Mouse (Mus musculus) heart, adult 8-10 months (tissue): ENCODE data around the gene Ugt1a8. TPM values are rescaled to one million over a fixed set of nuclear protein-coding genes. Genes with fewer than 3 reads are reported as not detected.
"Not testable (repeated sequence)": the region's sequence is repeated elsewhere in the genome, so short reads cannot be mapped to it uniquely, and the experiment has no call there.

Experiments
- DNase-seq: peaks from one replicate; pipeline ENCODE4 v3.0.0; 2022; ENCODE audit warnings: low spot score
- total RNA-seq, 4 experiments: library from RNA; stranded (reverse); gene quantifications; 2 replicates each; pipeline ENCODE4 v1.2.4; 2022

Gene Ugt1a8
- not detected for total RNA-seq

DNA sequence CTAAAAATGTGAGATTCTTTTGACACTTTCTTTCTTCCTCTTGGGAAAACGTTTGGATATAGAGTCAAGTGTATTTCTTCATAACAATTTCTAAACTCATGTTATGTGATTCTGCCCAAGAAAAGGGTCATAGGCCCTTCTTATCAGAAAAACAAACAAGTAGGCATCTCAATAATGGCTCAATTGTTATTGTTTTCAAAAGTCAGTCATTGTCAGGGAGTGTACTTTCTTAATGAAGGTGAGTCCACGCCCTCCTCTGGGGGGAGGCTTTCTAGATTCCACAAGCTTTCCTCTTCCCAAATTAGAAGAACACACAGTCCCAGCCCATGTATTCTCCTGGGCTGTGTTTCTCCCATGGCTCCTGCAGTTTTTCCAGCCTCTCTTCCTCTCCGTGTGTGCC is at the start of gene Ugt1a8:
Ugt1a8 (plus strand) TSS at position 301 of the 400 bp plus-strand sequence.
- no peak for DNase-seq

DNA sequence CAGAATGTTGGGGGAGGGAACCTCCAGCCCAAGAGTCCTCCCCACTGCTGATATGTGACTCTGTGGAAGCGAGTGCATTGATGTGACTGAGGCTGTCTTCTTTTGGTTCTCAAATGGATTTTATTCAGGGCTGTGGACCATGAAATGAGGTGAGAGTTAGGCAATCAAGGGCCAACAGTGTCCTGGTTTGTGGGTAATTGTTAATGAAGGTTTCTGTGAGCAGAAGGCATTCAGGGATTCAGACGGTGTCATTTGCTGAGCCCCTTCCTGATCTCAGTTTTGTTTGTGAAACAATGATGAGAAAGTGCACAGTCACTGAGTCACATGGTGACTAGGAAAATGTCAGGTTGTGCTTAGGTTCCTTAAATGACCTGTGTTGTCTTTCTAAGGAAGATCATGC is 44.6 kb upstream of the Ugt1a8 start:
- not testable (repeated sequence) for DNase-seq

DNA sequence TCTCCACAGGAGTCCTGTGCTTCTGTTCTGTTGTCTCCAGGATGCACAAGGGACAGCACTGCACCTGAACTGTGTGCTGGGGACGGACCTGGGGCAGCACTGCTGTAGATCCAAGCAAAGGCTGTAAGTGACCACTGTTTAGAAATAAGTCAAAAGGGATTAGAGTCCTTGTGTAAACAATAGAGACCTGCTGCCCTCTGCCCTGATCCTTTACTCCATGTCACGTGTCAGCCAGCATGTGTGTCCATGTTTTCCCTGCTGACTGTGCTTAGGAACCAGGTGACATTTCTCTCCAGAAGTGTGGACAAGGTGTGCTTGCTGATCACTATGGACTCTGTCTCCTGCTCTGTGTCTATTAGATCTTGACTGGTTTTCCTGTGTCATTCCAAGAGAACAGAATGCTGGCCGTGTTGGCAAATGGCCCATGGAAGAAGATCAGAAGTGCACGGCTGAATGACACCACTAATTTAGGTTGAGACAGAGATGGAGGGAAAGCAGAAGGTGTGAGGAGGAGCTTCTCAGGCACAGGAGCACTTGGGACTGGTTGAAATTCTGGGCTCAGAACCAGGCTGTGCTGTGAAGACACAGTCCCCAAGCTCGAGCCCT is 42.7 kb upstream of the Ugt1a8 start:
- not testable (repeated sequence) for DNase-seq

DNA sequence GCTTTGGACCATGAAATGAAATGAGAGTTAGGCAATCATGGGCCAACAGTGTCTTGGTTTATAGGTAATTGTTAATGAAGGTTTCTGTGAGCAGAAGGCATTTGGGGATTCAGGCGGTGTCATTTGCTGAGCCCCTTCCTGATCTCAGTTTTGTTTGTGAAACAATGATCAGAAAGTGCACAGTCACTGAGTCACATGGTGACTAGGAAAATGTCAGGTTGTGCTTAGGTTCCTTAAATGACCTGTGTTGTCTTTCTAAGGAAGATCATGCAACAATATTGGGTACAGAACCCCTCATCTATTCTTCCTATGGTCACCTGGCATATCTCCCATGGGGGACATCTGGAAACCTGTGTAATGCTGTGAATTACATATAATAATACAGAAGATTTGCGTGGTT is 40.2 kb upstream of the Ugt1a8 start:
- DNase-seq, result not testable (repeated sequence)

DNA sequence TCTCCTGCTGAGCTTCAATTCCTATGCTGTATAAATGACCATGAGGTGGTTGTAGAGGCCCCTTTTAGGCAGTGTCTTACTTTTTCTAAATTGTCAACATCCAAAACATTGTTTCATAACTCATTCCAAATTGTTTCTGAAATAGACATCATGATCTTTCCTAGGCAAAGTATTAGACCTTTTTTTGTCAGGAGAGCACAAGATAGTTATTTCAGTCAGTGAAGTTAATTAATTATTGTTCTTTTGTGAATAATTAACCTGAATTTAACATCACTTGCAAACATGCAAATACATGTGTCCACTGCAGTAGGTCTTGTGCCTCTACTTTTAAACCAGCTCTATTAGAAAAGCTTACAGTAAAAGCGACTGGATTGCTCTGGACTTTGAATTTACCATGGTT is 32.5 kb upstream of the Ugt1a8 start, which contains the start of gene Ugt1a10:
Ugt1a10 (plus strand) TSS at position 301 of the 400 bp plus-strand sequence.
- DNase-seq, result no peak

DNA sequence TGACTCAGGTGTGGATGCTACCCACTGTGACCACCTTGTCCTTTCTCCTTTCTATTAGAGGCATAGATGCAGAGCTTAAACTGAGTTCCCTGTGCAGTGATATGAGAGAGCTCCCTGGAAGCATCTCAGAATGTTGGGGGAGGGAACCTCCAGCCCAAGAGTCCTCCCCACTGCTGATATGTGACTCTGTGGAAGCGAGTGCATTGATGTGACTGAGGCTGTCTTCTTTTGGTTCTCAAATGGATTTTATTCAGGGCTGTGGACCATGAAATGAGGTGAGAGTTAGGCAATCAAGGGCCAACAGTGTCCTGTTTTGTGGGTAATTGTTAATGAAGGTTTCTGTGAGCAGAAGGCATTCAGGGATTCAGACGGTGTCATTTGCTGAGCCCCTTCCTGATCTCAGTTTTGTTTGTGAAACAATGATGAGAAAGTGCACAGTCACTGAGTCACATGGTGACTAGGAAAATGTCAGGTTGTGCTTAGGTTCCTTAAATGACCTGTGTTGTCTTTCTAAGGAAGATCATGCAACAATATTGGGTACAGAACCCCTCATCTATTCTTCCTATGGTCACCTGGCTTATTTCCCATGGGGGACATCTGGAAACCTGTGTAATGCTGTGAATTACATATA is 21.0 kb upstream of the Ugt1a8 start:
- DNase-seq, result not testable (repeated sequence)

DNA sequence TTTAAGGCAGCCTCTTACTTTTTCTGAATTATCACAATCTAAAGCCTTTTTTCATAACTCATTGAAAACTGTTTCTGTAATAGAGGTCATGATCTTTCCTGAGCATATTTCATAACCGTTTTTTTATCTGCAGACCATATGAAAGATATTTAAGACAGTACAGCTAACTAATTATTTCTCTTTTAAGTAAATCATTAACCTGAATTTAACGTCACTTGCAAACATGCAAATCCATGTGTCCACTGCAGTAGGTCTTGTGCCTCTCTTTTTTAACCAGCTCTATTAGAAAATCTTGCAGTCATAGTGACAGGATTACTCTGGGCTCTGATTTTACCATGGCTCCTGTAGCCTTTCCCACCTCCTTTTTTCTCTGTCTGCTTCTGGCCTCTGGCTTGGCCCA is 17.1 kb upstream of the Ugt1a8 start, which contains the start of gene Ugt1a9:
Ugt1a9 (plus strand) TSS at position 306 of the 400 bp plus-strand sequence.
- no peak for DNase-seq

DNA sequence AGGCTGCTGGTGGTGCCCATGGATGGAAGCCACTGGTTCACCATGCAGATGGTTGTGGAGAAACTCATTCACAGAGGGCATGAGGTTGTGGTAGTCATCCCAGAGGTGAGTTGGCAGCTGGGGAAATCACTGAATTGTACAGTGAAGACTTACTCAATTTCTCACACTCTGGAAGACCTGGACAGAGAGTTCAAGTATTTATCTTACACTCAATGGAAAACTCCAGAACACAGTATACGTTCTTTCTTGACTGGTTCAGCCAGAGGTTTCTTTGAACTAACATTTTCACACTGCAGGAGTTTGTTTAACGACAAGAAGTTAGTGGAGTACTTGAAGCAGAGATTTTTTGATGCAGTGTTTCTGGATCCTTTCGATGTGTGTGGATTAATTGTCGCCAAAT is 16.7 kb upstream of the Ugt1a8 start:
- DNase-seq, result no peak

DNA sequence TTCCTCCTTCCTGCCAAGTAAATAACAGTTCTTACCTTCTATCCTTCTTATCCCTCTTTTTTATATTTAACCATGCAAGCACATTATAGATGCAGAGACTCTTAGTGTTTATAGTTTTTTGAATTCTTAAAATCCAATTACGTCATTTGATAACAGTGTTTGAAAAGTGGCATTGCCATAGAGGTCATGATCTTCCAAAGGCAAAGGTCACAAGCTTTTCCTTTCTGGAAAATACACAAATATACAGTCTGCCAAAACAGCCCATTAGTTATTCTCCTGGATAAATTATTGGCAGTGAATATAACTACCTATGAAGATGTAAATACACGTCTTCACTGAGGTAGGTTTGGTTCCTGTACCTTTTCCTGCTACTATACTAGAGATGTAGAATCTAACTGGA is 13.1 kb upstream of the Ugt1a8 start:
- no peak for DNase-seq

DNA sequence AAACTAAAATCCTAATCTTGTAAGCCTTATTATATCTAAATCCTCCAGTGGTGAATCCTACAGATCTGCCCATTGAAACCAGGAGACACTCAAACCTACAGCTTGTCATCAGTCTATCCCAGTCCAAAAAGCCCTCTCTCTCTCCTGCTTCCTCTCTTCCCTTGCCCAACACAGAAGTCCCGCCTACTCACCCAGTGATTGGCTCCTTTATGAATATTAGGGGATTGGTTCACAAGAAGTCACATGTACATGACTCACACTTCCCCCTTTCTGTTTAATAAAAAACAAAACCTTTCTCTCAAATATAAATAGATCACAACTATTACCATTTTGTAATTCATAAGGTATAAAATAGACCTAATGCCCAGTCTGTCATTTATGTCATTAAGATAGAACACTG is 10.5 kb upstream of the Ugt1a8 start:
- no peak for DNase-seq

DNA sequence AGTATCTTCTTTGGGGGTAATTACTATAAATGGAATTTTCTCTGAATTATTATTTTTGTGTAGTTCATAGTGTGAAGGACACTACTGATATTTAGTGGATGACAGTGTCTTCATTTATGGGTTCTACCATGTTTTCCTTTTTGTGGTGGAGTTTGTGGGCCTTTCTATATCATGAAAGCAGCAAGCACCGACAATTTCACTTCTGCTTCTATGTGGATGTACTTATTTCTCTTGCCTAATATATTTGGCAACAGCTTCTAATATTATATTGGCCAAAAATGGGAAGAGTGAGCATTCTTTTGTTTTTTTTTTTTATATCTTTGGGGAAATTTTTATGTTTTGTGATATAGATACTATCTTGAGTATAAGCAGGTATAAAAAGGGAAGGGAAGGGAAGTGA is 5.9 kb upstream of the Ugt1a8 start:
- no peak for DNase-seq

DNA sequence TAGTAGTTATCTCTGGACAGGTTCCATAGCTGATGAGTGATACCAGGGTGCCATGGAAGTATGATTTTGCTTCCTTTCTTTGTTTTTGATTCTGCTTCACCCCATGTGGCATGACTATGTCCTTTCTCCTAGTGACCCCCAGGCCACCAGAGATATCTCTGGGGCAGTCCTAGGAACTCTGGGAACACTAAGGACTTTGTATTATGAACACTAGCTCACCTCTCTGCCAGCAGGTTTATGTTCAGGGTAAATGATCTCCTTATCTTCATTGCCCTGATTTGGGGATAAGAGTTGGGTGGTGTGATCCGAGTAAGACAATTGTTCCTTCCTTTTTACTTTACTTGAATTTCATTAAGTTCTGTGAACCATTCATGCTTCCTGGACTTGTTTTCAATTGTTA is 1.5 kb upstream of the Ugt1a8 start:
- DNase-seq, result no peak

DNA sequence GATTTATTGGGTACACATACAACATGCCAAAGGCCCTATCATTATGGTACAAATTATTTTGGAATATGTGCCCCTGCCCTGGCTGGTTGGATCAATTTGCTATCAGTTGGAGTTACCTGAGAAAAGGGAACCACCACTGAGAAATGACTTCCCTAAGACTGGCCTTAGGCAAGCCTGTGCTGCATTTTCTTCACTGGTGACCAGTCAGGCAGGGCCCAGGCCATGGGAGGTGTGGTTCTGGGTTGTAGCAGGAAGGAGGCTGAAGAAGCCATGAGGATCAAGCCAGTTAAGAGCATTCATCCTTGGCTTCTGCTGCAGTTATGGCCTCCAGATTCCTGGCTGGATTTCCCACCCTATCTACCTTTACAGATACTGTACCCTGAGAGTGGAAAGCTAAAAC is 4.7 kb downstream of the Ugt1a8 start:
- no peak for DNase-seq

DNA sequence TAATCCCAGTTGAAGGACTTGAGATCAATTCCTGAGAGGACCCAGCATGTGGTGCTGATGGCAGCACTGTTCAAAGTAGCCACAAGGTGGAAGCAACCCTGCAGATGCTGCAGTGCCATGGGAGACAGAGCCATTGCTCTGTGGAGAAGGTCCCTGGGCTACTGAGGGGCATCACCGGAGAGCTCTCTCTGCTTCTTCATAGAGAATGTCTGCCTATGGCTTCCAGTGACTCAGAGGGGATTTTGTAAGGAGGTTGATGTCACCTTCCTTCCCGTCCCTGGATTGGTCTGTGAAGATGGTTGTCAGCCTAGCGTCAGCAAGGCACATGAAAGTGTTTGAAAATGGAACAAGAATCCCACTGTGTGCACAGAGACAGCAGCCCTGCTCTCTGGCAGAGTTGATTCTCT is 6.7 kb downstream of the Ugt1a8 start:
- not testable (repeated sequence) for DNase-seq

DNA sequence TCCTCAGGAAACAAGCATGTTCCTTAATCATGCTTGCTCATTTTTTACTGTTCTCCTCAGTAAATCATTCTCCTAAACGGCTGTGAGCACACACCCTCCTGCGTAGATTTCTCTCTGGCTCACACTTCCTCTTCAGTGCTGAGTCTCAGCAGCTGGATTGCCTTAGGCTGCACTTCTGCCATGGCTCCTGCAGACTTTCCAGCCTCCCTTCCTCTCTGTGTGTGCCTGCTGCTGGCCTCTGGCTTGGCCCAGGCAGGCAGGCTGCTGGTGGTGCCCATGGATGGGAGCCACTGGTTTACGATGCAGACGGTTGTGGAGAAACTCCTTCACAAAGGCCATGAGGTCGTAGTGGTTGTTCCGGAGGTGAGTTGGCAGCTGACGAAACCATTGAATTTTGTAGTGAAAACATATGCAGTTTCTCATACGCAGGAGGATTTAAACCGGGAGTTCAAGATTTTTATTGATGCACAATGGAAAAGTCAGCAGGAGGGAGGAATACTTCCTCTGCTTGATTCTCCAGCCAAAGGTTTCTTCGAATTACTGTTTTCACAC is 7.4 kb downstream of the Ugt1a8 start, which contains the start of gene Ugt1a7c:
Ugt1a7c (plus strand) TSS at position 122 of the 552 bp plus-strand sequence.
- DNase-seq, result peak; percentile 41

DNA sequence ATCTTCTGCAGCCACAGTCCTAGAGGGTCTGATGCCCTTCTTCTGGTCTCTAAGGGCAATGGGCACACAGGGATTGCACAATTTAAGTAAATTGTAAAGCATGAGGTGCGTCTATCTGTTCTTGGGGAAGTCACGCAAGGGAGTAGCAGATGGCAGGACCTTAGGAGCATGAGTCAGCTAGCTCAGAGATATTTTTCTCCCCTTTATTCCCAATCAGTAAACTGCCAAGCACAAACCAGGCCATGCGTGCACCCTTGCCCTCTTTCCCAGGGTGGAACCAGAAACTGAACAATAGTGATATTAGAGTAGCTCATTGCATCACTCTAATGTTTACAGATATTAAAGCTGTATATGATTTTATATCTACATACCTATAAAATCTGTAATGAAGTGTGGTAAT is 10.9 kb downstream of the Ugt1a8 start:
- DNase-seq, result not testable (repeated sequence)

DNA sequence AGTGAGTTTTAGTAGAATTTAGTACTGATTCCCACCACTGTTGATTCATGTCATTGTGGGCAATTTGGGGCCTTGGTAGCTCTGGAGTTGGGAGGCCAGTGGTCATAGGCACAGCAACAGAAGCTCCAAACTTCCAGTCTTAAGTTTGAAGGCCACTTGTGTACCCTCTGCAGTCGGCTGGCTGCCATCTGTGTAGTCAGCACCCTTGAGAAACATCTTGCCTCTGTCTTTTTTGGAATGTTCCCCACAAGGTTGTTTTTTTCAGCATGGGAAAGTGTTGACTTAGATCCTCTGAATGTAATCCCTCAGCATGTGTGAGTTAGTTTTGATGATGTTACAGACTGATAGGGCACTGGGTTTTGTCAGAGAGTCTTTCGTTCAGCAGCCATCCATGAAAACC is 12.1 kb downstream of the Ugt1a8 start:
- DNase-seq, result not testable (repeated sequence)

DNA sequence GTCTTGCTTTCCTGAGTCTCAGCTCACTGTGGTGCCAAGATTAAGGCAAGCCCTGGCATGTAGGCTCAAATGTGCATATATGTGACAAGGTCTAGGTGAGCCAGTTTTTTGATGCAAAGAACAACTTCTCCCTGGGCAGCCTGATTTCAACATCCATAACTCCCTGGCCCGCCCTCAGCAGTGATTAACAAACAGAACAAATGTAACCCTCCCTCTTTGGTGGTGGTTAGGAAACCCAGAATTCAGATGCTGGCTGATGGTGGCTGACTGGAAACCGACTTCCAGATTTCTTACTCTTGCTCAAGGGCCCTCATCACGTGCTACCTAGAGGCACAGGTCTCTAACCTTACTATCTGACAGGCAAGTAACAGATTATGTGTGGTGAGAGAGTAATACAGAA is 15.4 kb downstream of the Ugt1a8 start, which contains the start of gene Ugt1a6b:
Ugt1a6b (plus strand) TSS at position 234 of the 400 bp plus-strand sequence.
- DNase-seq, result not testable (repeated sequence)

DNA sequence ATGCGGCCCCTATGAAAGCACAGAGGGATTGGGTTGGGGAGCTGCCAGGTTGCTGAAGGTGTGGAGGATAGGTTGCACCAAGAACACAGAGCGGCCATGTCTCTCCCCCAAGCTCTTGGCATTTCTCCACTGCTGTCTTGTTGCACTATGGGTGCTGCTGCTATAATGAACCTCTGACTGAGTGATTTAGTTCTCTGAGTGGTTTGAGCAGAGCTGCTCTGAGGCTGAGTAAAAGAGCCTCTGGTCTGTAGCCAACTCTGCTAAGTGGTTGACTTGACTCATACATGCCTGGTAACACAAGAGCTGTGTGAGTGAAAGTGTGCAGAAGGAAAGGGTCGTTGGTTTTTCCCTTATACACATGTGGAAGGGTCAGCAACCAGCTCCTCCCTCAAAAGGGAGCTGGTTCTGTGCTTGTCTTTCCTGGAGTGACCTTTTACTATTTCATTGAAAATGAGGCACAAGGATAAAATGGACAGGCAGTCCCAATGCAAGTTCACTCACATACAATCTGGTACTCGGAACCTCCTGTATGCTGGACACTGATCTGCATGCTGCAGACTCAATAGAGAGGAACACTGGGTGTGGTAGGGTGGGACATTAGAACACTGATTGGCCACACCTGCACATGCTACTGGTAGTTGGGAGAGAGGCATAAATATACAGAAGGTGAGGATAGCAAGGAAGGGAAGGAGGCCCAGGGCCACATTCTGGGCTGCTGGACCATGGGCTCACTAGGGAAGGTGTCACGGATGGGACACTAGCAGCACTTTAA is 16.3 kb downstream of the Ugt1a8 start:
- not testable (repeated sequence) for DNase-seq

DNA sequence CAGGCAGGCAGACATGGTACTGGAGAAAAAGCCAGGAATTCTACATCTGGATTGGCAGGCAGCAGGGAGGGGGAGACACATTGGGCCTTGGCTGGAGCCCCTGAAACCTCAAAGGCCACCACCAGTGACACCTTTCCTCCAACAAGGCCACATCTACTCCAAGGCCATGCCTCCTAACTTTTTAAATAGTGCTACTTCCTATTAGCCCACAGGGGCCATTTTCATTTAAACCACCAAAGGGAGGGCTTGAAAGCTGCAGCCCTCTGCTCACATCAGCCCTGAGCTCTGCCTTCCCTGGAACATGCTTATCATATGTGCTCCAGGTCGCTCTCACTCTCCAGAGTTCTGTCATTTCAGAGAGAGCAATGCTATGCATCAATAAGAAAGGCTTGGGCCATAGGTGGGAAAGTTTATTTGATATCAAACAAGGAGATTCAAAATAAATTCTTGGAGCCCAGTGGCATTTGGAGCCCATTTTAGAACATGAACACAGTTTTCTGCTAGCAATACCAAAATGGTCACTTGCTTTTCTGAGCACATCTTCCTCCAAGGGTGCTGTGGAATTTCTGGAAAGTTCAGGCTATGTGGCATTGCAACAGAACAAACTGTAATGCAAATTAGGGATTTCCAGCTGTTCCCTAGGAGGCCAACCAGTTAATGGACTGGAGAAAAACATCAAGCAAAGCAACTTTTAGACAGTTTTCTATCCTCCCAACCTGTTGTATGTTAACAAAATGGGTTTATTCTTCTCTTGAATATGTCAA is 17.2 kb downstream of the Ugt1a8 start:
- DNase-seq, result no peak

DNA sequence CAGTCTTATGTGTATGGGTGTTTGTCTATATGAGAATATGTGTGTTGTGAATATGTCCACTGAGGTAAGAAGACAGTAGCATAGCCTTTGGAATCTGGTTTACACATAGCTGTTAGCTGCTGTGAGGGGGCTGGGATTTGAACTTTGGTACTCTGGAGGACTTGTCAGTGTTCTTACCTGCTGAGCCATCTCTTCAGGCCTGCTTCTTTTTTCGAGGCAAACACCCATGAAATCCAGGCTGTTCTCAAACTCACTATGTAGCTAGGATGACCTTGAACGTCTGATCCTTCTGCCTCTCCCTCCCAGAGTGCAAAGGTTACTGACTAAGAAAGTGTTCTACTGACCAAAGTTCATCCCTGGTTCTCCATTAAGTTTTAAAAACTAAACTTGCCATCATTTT is 18.0 kb downstream of the Ugt1a8 start:
- DNase-seq, result no peak
